Mouse (Mus musculus) MEL (cell line): Measurements from ENCODE around the gene Rnf19b.

Experiments
- CHD2 ChIP-seq: IDR thresholded peaks from 2 replicates; pipeline ENCODE4 v1.6.1; 2011; ENCODE audit warnings: low read length, improper control_type of control experiment
- CTCF ChIP-seq, 3 experiments: IDR thresholded peaks in 2 of 3; conservative IDR thresholded peaks in 1 of 3; 2 replicates each; pipeline ENCODE4 v1.5.1; 2011 to 2012; ENCODE audit warnings: low read length in 3 of 3, low read depth in 2 of 3, mild to moderate bottlenecking in 2 of 3, improper control_type of control experiment in 1 of 3, inconsistent platforms in 1 of 3, mixed read lengths in 1 of 3, moderate library complexity in 1 of 3; ENCODE audit not compliant: control insufficient read depth in 1 of 3, insufficient read depth in 1 of 3, poor library complexity in 1 of 3, severe bottlenecking in 1 of 3
- JUND ChIP-seq: IDR thresholded peaks from 2 replicates; pipeline ENCODE4 v1.6.1; 2011; ENCODE audit warnings: low read depth, mild to moderate bottlenecking, improper control_type of control experiment, low read length
- MAZ ChIP-seq: IDR thresholded peaks from 2 replicates; pipeline ENCODE4 v1.6.1; 2012; ENCODE audit warnings: low read depth, mild to moderate bottlenecking, inconsistent platforms, low read length, improper control_type of control experiment
- POLR2A ChIP-seq, 2 experiments: IDR thresholded peaks; 2 replicates each; pipeline ENCODE4 v1.6.1; 2011 to 2012; ENCODE audit warnings: low read length in 2 of 2, mild to moderate bottlenecking in 2 of 2, control low read depth in 1 of 2, improper control_type of control experiment in 1 of 2, low read depth in 1 of 2, moderate library complexity in 1 of 2; ENCODE audit not compliant: control insufficient read depth in 1 of 2, insufficient read depth in 1 of 2, poor library complexity in 1 of 2
- RAD21 ChIP-seq: IDR thresholded peaks from 2 replicates; pipeline ENCODE4 v1.6.1; 2011; ENCODE audit warnings: mild to moderate bottlenecking, low read depth, low read length, improper control_type of control experiment
- SIN3A ChIP-seq: IDR thresholded peaks from 2 replicates; pipeline ENCODE4 v1.6.1; 2012; ENCODE audit warnings: low read length, improper control_type of control experiment, inconsistent platforms
- TAL1 ChIP-seq: IDR thresholded peaks from 2 replicates; pipeline ENCODE4 v1.6.1; 2012; ENCODE audit warnings: mild to moderate bottlenecking, inconsistent platforms, low read length, moderate library complexity, mixed read lengths
- ZMIZ1 ChIP-seq: IDR thresholded peaks from 2 replicates; pipeline ENCODE4 v1.6.1; 2012; ENCODE audit warnings: low read depth, mild to moderate bottlenecking, inconsistent platforms, low read length, improper control_type of control experiment, moderate library complexity

- TF ChIP-seq TAL1, result no peak
- no peak for TF ChIP-seq CHD2
- no peak for TF ChIP-seq MAZ
- no peak for TF ChIP-seq SIN3A
- TF ChIP-seq JUND, result no peak
- no peak for TF ChIP-seq POLR2A (IDR thresholded peaks at IDR 0.05; ENCODE audit: control insufficient read depth in 1 of 2, insufficient read depth in 1 of 2, low read depth in 1 of 2, low read length in 2 of 2, poor library complexity in 1 of 2)
- TF ChIP-seq CTCF (IDR thresholded peaks at IDR 0.05 in 2 of 3, conservative IDR thresholded peaks at IDR 0.05 in 1 of 3; ENCODE audit: control insufficient read depth in 1 of 3, insufficient read depth in 1 of 3, low read depth in 2 of 3, low read length in 3 of 3, poor library complexity in 1 of 3, severe bottlenecking in 1 of 3), result no peak
- TF ChIP-seq ZMIZ1, result no peak
- TF ChIP-seq RAD21, result no peak
These were observed 22.1 kb upstream of the Rnf19b start for GRCm38 (mm10) chr4:129035851-129036445.
